Mouse (Mus musculus): ENCODE measurements around the gene Ltb.
A peak's percentile ranks its signal among the peaks of the same experiment; 100 is the strongest.

DNA sequence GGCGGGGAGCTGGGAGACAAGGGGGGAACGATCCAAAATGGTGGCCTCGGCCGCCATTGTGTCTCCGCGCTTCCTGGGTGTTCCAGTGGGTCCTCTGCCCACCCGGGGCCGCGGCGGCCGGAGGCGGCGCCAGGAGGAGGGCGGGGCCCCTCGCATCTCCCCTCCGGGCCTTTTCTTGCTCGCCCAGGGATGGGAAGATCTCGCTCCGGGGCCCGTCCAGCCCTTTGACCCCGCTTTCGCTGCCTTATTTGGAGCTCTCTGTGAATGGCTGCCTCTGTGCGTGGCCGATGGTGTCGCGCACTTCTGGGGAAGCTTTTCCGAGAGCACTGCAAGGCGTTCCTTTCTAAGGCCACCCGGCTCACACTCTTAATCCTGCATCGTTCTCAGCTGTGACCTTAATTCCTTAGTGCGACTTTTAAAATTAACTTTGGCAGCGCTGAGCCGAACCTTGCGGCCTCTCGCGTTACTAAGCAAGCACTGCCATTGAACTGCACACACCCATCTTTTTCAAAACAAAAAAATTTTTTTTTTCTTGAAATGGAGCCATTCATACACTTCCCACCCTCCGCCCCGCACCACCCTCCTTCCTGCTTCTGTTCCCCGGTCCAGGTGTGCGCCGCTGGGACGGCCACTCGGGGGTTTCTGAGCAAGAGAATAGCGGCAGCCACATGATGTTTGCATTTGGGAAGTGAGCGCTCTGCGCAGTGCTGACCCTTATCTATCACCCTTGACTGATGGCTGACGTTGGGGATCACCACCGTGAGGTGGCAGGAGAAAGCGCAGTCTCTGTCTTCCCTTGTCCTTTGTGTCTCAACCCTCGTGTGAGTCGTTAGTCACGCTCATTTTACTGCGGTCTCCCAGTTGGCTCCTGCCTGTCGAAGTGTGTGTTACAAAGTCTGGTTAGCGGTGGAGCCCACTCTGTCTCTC is 48.0 kb downstream of the Ltb start:
- TF ChIP-seq GATA1 (IDR thresholded peaks at IDR 0.05; ENCODE audit: borderline replicate concordance, low read length) (peak; percentile 81; the same call in 1 of the 3 replicates), FLI1 (IDR thresholded peaks at IDR 0.05; ENCODE audit: low read length) (no peak)
